Mouse (Mus musculus): ENCODE results near the gene Gm2888.
"Not testable (repeated sequence)": the region's sequence is repeated elsewhere in the genome, so short reads cannot be mapped to it uniquely, and the experiment has no call there.

The Gm2888 gene

DNA sequence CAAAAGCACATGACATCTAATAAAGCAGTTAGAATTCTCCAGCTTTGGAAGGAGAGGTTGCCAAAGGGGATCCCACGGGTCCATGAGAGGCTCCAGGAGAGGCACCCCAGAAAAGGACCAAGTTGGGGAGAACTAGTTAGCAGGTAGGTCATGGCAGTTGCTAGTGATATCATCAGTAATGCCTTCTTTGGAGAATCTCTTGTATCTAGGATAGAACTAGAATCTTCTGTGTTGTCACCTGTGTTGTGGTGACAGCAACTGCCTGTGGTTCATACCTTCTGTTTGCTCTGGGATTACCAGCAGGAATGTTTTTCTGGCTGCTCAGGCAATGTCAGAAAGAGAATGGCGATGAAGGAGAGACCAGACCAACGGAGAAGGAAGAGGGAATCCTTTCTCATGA lies at the start of gene Gm2888:
Gene Gm2888, plus strand, starts transcription at position 301 of the 400 bp plus-strand sequence.
- in situ Hi-C loops (cut with MboI), result not testable (repeated sequence)

DNA sequence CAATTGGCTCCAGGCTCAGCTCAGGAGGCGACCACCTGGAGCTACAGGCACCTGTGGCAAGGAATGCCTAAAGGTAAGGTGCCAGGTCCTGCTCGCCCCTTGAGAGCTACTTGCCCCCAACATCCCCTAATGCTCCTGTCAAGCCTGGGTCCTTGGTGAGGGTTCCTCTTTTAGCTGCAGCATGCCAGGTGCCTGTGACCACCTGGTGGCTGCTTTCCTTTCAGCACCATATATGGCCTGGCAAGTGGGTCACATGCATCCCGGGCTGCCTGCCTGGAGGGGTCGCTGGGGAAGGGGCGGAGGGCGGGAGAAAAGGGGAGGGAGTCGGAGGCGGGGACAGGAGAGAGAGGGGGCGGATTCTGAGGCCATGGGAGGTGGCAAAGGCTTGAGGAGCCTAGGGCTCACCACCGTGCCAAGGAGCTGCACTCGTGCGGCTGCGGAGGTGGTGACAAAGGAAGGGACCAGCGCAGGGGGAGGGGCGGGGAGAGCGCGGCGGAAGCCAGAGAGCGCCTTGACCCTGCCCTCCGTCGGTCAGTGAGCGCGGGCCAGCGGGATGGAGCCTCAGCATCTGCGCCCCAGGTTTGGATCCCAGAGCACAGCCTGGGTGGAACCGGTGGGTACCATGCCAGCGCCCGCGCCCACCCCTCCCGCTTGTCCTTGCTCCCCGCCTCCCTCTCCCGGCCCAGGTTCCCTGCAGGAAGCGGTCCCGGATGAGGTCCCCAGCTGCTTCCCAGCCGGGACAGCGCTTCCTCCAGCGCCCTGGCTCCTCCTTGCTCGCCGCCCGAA lies 19.1 kb downstream of the Gm2888 start, which contains the start of gene Gm2897:
Gene Gm2897, plus strand, starts transcription at position 559 of the 786 bp plus-strand sequence.
- in situ Hi-C loops (cut with MboI), result not testable (repeated sequence)

DNA sequence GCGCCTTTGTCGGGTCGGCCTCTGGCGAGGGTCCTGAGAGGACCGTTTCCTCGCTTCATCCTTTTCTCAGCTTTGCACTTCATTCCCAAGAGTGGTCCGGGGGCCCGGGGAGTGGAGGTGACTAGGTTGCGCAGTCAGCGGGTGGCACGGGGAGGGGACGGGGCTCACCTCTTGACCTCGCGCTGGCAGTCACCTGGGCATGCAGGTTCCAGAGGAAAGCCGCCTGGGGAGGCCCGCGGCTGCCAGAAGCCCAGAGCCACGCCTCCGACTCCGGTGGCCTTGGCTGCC lies 19.7 kb downstream of the Gm2888 start:
- in situ Hi-C loops (cut with MboI), result not testable (repeated sequence)

DNA sequence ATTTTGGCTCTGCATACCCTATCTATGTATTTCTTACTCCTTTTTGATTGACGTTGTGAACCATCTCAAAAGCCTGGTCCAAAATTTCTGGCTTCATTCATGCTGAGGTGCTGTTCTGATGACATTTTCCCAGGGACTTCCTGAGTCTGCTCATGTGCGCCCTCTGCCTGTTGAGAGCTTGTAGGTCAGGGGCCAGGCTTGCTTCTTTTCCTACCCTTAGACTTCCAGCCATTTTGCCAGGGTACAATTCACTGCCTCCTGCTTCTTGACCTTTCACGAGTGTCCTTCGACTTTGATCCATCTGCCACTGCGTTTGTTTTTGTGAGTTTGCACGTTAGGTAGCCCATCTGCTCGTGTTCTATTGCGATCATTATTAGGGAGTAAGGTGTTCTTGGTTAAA lies 20.3 kb downstream of the Gm2888 start:
- in situ Hi-C loops (cut with MboI), result not testable (repeated sequence)
